Mouse (Mus musculus): ENCODE measurements around the gene Nit2. TPM values are rescaled to one million over a fixed set of nuclear protein-coding genes. Genes with fewer than 3 reads are reported as not detected.

Gene Nit2
- polyA plus RNA-seq, 1 experiment from 2014 or later = 84.4 TPM

GRCm38 (mm10) chr16:57157076-57157475 lies 10.1 kb downstream of the Nit2 start:
- Histone ChIP-seq H3K4me2 (ENCODE audit: low read length) (no peak overlapping the region), H3K9me3 (ENCODE audit: control insufficient read depth, low read length) (no peaks in the 10 kb centered on the region), H3K4me1 (replicated peaks; ENCODE audit: control insufficient read depth, insufficient read depth, low read length) (no peaks in the 10 kb centered on the region), H3K4me3 (ENCODE audit: low read depth, low read length) (no peak overlapping the region), H3K36me3 (ENCODE audit: control insufficient read depth, insufficient read depth, low read length) (peaks cover 95% of the 10 kb centered on the region), H3K27ac (ENCODE audit: low read depth) (no peak overlapping the region), H3K27me3 (replicated peaks; ENCODE audit: control insufficient read depth, insufficient read depth, low read length) (no peaks in the 10 kb centered on the region), H3K9ac (ENCODE audit: low read length) (no peak overlapping the region)
- no peak for DNase-seq (ENCODE audit: low spot score)
- ATAC-seq (replicated peaks; ENCODE audit: low FRiP score, low TSS enrichment, low read depth) = no peak
- WGBS = 90% methylated on average over 4 of the region's 4 CpGs

GRCm38 (mm10) chr16:57155899-57156298 lies 11.2 kb downstream of the Nit2 start:
- peaks cover 96% of the 10 kb centered on the region for H3K36me3 ChIP-seq (ENCODE audit: control insufficient read depth, insufficient read depth, low read length)
- DNase-seq (ENCODE audit: low spot score) (no peak), ATAC-seq (replicated peaks; ENCODE audit: low FRiP score, low TSS enrichment, low read depth) (no peak)
- no peaks in the 10 kb centered on the region for H3K27me3 ChIP-seq (replicated peaks; ENCODE audit: control insufficient read depth, insufficient read depth, low read length)
- no peaks in the 10 kb centered on the region for H3K4me1 ChIP-seq (replicated peaks; ENCODE audit: control insufficient read depth, insufficient read depth, low read length)
- H3K4me2 ChIP-seq (ENCODE audit: low read length) = no peak overlapping the region
- H3K27ac ChIP-seq (ENCODE audit: low read depth) = no peak overlapping the region
- H3K9ac ChIP-seq (ENCODE audit: low read length) = no peak overlapping the region
- no peaks in the 10 kb centered on the region for H3K9me3 ChIP-seq (ENCODE audit: control insufficient read depth, low read length)
- no peak overlapping the region for H3K4me3 ChIP-seq (ENCODE audit: low read depth, low read length)

GRCm38 (mm10) chr16:57151437-57151836 lies 15.7 kb downstream of the Nit2 start:
- H3K27ac ChIP-seq (ENCODE audit: low read depth) = no peak overlapping the region
- no peaks in the 10 kb centered on the region for H3K27me3 ChIP-seq (replicated peaks; ENCODE audit: control insufficient read depth, insufficient read depth, low read length)
- H3K4me2 ChIP-seq (ENCODE audit: low read length) = no peak overlapping the region
- H3K4me3 ChIP-seq (ENCODE audit: low read depth, low read length) = no peak overlapping the region
- no peak overlapping the region for H3K9ac ChIP-seq (ENCODE audit: low read length)
- H3K4me1 ChIP-seq (replicated peaks; ENCODE audit: control insufficient read depth, insufficient read depth, low read length) = no peaks in the 10 kb centered on the region
- peaks cover 89% of the 10 kb centered on the region for H3K36me3 ChIP-seq (ENCODE audit: control insufficient read depth, insufficient read depth, low read length)
- DNase-seq (ENCODE audit: low spot score) (no peak), ATAC-seq (replicated peaks; ENCODE audit: low FRiP score, low TSS enrichment, low read depth) (no peak)
- no peaks in the 10 kb centered on the region for H3K9me3 ChIP-seq (ENCODE audit: control insufficient read depth, low read length)
- WGBS = 92% methylated on average over 4 of the region's 4 CpGs

GRCm38 (mm10) chr16:57144741-57145140 lies 22.4 kb downstream of the Nit2 start:
- ATAC-seq (replicated peaks; ENCODE audit: low FRiP score, low TSS enrichment, low read depth) (no peak), DNase-seq (ENCODE audit: low spot score) (no peak)
- Histone ChIP-seq H3K4me1 (replicated peaks; ENCODE audit: control insufficient read depth, insufficient read depth, low read length) (no peaks in the 10 kb centered on the region), H3K4me2 (ENCODE audit: low read length) (no peak overlapping the region), H3K9ac (ENCODE audit: low read length) (no peak overlapping the region), H3K27ac (ENCODE audit: low read depth) (no peak overlapping the region), H3K4me3 (ENCODE audit: low read depth, low read length) (no peak overlapping the region), H3K27me3 (replicated peaks; ENCODE audit: control insufficient read depth, insufficient read depth, low read length) (no peaks in the 10 kb centered on the region), H3K36me3 (ENCODE audit: control insufficient read depth, insufficient read depth, low read length) (peaks cover 82% of the 10 kb centered on the region), H3K9me3 (ENCODE audit: control insufficient read depth, low read length) (no peaks in the 10 kb centered on the region)
- 86% methylated on average over 5 of the region's 5 CpGs for WGBS

- no peak overlapping the region for H3K27ac ChIP-seq (ENCODE audit: low read depth)
- ATAC-seq (replicated peaks; ENCODE audit: low FRiP score, low TSS enrichment, low read depth) = no peak
- H3K9me3 ChIP-seq (ENCODE audit: control insufficient read depth, low read length) = no peaks in the 10 kb centered on the region
- 0 out of 2 replicates have a peak, but pooled peaks cover 3% of the 10 kb centered on the region for H3K4me1 ChIP-seq (replicated peaks; ENCODE audit: control insufficient read depth, insufficient read depth, low read length)
- H3K27me3 ChIP-seq (replicated peaks; ENCODE audit: control insufficient read depth, insufficient read depth, low read length) = no peaks in the 10 kb centered on the region
- H3K4me3 ChIP-seq (ENCODE audit: low read depth, low read length) = no peak overlapping the region
- H3K9ac ChIP-seq (ENCODE audit: low read length) = no peak overlapping the region
- WGBS = 94% methylated on average over 6 of the region's 6 CpGs
- peaks cover 42% of the 10 kb centered on the region for H3K36me3 ChIP-seq (ENCODE audit: control insufficient read depth, insufficient read depth, low read length)
- no peak overlapping the region for H3K4me2 ChIP-seq (ENCODE audit: low read length)
- DNase-seq (ENCODE audit: low spot score) = no peak
Measured at GRCm38 (mm10) chr16:57133611-57134010, 33.5 kb downstream of the Nit2 start.

GRCm38 (mm10) chr16:57132326-57132725 lies 34.8 kb downstream of the Nit2 start:
- Histone ChIP-seq H3K27ac (ENCODE audit: low read depth) (no peak overlapping the region), H3K27me3 (replicated peaks; ENCODE audit: control insufficient read depth, insufficient read depth, low read length) (no peaks in the 10 kb centered on the region), H3K9me3 (ENCODE audit: control insufficient read depth, low read length) (no peaks in the 10 kb centered on the region), H3K4me3 (ENCODE audit: low read depth, low read length) (no peak overlapping the region), H3K36me3 (ENCODE audit: control insufficient read depth, insufficient read depth, low read length) (peaks cover 29% of the 10 kb centered on the region), H3K9ac (ENCODE audit: low read length) (no peak overlapping the region), H3K4me1 (replicated peaks; ENCODE audit: control insufficient read depth, insufficient read depth, low read length) (0 out of 2 replicates have a peak, but pooled peaks cover 3% of the 10 kb centered on the region), H3K4me2 (ENCODE audit: low read length) (no peak overlapping the region)
- DNase-seq (ENCODE audit: low spot score) = no peak
- no peak for ATAC-seq (replicated peaks; ENCODE audit: low FRiP score, low TSS enrichment, low read depth)
- WGBS = 42% methylated on average over 1 of the region's 1 CpGs

GRCm38 (mm10) chr16:57131544-57131943 lies 35.6 kb downstream of the Nit2 start:
- no peak overlapping the region for H3K27ac ChIP-seq (ENCODE audit: low read depth)
- DNase-seq (ENCODE audit: low spot score) (no peak), ATAC-seq (replicated peaks; ENCODE audit: low FRiP score, low TSS enrichment, low read depth) (no peak)
- H3K4me2 ChIP-seq (ENCODE audit: low read length) = no peak overlapping the region
- no peaks in the 10 kb centered on the region for H3K9me3 ChIP-seq (ENCODE audit: control insufficient read depth, low read length)
- H3K36me3 ChIP-seq (ENCODE audit: control insufficient read depth, insufficient read depth, low read length) = peaks cover 22% of the 10 kb centered on the region
- H3K4me3 ChIP-seq (ENCODE audit: low read depth, low read length) = no peak overlapping the region
- H3K9ac ChIP-seq (ENCODE audit: low read length) = no peak overlapping the region
- WGBS = 78% methylated on average over 4 of the region's 4 CpGs
- H3K27me3 ChIP-seq (replicated peaks; ENCODE audit: control insufficient read depth, insufficient read depth, low read length) = no peaks in the 10 kb centered on the region
- H3K4me1 ChIP-seq (replicated peaks; ENCODE audit: control insufficient read depth, insufficient read depth, low read length) = 0 out of 2 replicates have a peak, but pooled peaks cover 3% of the 10 kb centered on the region

- Histone ChIP-seq H3K9ac (ENCODE audit: low read length) (no peak overlapping the region), H3K9me3 (ENCODE audit: control insufficient read depth, low read length) (no peaks in the 10 kb centered on the region), H3K36me3 (ENCODE audit: control insufficient read depth, insufficient read depth, low read length) (peaks cover 15% of the 10 kb centered on the region), H3K4me1 (replicated peaks; ENCODE audit: control insufficient read depth, insufficient read depth, low read length) (0 out of 2 replicates have a peak, but pooled peaks cover 3% of the 10 kb centered on the region), H3K27me3 (replicated peaks; ENCODE audit: control insufficient read depth, insufficient read depth, low read length) (no peaks in the 10 kb centered on the region), H3K4me3 (ENCODE audit: low read depth, low read length) (no peak overlapping the region), H3K27ac (ENCODE audit: low read depth) (no peak overlapping the region), H3K4me2 (ENCODE audit: low read length) (no peak overlapping the region)
- WGBS = 72% methylated on average over 3 of the region's 3 CpGs
- ATAC-seq (replicated peaks; ENCODE audit: low FRiP score, low TSS enrichment, low read depth) = no peak
- no peak for DNase-seq (ENCODE audit: low spot score)
Measured at GRCm38 (mm10) chr16:57130752-57131400, 36.3 kb downstream of the Nit2 start.

- 60% methylated on average over 2 of the region's 2 CpGs for WGBS
- no peak overlapping the region for H3K4me3 ChIP-seq (ENCODE audit: low read depth, low read length)
- no peak overlapping the region for H3K27ac ChIP-seq (ENCODE audit: low read depth)
- ATAC-seq (replicated peaks; ENCODE audit: low FRiP score, low TSS enrichment, low read depth) (no peak), DNase-seq (ENCODE audit: low spot score) (no peak)
- peaks cover 15% of the 10 kb centered on the region for H3K4me1 ChIP-seq (replicated peaks; ENCODE audit: control insufficient read depth, insufficient read depth, low read length)
- no peak overlapping the region for H3K4me2 ChIP-seq (ENCODE audit: low read length)
- no peak overlapping the region for H3K9ac ChIP-seq (ENCODE audit: low read length)
- peaks cover 4% of the 10 kb centered on the region; the same call in 1 of the 2 replicates for H3K36me3 ChIP-seq (ENCODE audit: control insufficient read depth, insufficient read depth, low read length)
- H3K27me3 ChIP-seq (replicated peaks; ENCODE audit: control insufficient read depth, insufficient read depth, low read length) = no peaks in the 10 kb centered on the region
- H3K9me3 ChIP-seq (ENCODE audit: control insufficient read depth, low read length) = no peaks in the 10 kb centered on the region
Measured at GRCm38 (mm10) chr16:57127825-57128224, 39.3 kb downstream of the Nit2 start.
